Mouse (Mus musculus): ENCODE measurements around the gene Ints2. TPM values are rescaled to one million over a fixed set of nuclear protein-coding genes. Genes with fewer than 3 reads are reported as not detected.

Gene Ints2
- polyA plus RNA-seq (2012; rRNA removed) = 3.7 and 6.0 TPM in 2 replicates

GRCm38 (mm10) chr11:86257460-86258076, at the start of gene Ints2:
Gene Ints2 (minus strand): TSS chr11:86257575.

GRCm38 (mm10) chr11:86201037-86201786, 56.2 kb downstream of the Ints2 start, which contains the start of gene Brip1:
Gene Brip1 (minus strand): TSS chr11:86201193.

Other genes with a start within 250 kb of the Ints2 start
- 0.23 and 0.77 TPM in 2 replicates for gene Brip1, start 56.4 kb downstream of the Ints2 start, polyA plus RNA-seq (2012; rRNA removed)
- gene Med13, start 100.0 kb upstream of the Ints2 start, polyA plus RNA-seq (2012; rRNA removed) = 7.3 and 8.3 TPM in 2 replicates
- gene Rnft1, start 227.1 kb upstream of the Ints2 start, polyA plus RNA-seq (2012; rRNA removed) = 5.4 and 6.8 TPM in 2 replicates